Mouse (Mus musculus) lung, postnatal 0 days (tissue): ENCODE data around the gene Six3. TPM values are rescaled to one million over a fixed set of nuclear protein-coding genes. Genes with fewer than 3 reads are reported as not detected.
A peak's percentile ranks its signal among the peaks of the same experiment; 100 is the strongest.

Experiments
- ATAC-seq: fragments of 200-750 bp; cut with Nextera tagmentation; 2 replicates; pipeline ENCODE4 v1.8.0; 2017; ENCODE audit warnings: moderate library complexity
- DNase-seq: peaks from one replicate; pipeline ENCODE4 v3.0.0-alpha.2; 2016; ENCODE audit warnings: low spot score
- H3K27ac ChIP-seq: fragments of 300-500 bp; sonication (generic); 2 replicates; pipeline ENCODE4 v1.5.1; 2014; ENCODE audit warnings: antibody characterized with exemption, mild to moderate bottlenecking, low read length, mixed read lengths
- H3K27me3 ChIP-seq: fragments of 300-500 bp; sonication (generic); replicated peaks from 2 replicates; pipeline ENCODE4 v1.6.1; 2014; ENCODE audit warnings: low read length, mixed read lengths; ENCODE audit not compliant: insufficient read depth
- H3K36me3 ChIP-seq: fragments of 300-500 bp; sonication (generic); 2 replicates; pipeline ENCODE4 v1.6.1; 2014; ENCODE audit warnings: low read length, mixed read lengths; ENCODE audit not compliant: insufficient read depth
- H3K4me1 ChIP-seq: fragments of 300-500 bp; sonication (generic); 2 replicates; pipeline ENCODE4 v1.6.1; 2014; ENCODE audit warnings: antibody characterized with exemption, low read depth, low read length, mixed read lengths; ENCODE audit not compliant: insufficient read depth
- H3K4me2 ChIP-seq: fragments of 300-500 bp; sonication (generic); replicated peaks from 2 replicates; pipeline ENCODE4 v1.6.1; 2014; ENCODE audit warnings: low read depth, mild to moderate bottlenecking, low read length, moderate library complexity, mixed read lengths
- H3K4me3 ChIP-seq: fragments of 300-500 bp; sonication (generic); 2 replicates; pipeline ENCODE4 v1.5.1; 2014; ENCODE audit warnings: low read depth, low read length
- H3K9ac ChIP-seq: fragments of 300-500 bp; sonication (generic); replicated peaks from 2 replicates; pipeline ENCODE4 v1.6.1; 2014; ENCODE audit warnings: low read depth, mild to moderate bottlenecking
- H3K9me3 ChIP-seq: fragments of 300-500 bp; sonication (generic); 2 replicates; pipeline ENCODE4 v1.6.1; 2016; ENCODE audit warnings: low read length, mixed read lengths
- CTCF ChIP-seq: IDR thresholded peaks from 2 replicates; pipeline ENCODE4 v1.5.1; 2016; ENCODE audit warnings: antibody characterized with exemption, mild to moderate bottlenecking
- EP300 ChIP-seq: IDR thresholded peaks from 2 replicates; pipeline ENCODE4 v1.6.1; 2016; ENCODE audit warnings: antibody characterized with exemption, mild to moderate bottlenecking, control low read depth
- WGBS: fragments of 180-500 bp; shearing (Covaris S2); extraction: QIAGEN DNeasy Blood & Tissue Kit; methylation state at CpG from one replicate; pipeline ENCODE4 v1.1.7; 2014; 5-methylcytosine and 5-hydroxymethylcytosine counted together
- polyA plus RNA-seq: library from polyadenylated mRNA; unstranded; fragments of >200 nt; fragmentation: Nextera tagmentation; extraction: Ambion mirVana; gene quantifications from 2 replicates; pipeline ENCODE4 v1.2.1, GENCODE M21; 2015

Six3 gene
- polyA plus RNA-seq, 1 experiment from 2014 or later, result not detected

DNA sequence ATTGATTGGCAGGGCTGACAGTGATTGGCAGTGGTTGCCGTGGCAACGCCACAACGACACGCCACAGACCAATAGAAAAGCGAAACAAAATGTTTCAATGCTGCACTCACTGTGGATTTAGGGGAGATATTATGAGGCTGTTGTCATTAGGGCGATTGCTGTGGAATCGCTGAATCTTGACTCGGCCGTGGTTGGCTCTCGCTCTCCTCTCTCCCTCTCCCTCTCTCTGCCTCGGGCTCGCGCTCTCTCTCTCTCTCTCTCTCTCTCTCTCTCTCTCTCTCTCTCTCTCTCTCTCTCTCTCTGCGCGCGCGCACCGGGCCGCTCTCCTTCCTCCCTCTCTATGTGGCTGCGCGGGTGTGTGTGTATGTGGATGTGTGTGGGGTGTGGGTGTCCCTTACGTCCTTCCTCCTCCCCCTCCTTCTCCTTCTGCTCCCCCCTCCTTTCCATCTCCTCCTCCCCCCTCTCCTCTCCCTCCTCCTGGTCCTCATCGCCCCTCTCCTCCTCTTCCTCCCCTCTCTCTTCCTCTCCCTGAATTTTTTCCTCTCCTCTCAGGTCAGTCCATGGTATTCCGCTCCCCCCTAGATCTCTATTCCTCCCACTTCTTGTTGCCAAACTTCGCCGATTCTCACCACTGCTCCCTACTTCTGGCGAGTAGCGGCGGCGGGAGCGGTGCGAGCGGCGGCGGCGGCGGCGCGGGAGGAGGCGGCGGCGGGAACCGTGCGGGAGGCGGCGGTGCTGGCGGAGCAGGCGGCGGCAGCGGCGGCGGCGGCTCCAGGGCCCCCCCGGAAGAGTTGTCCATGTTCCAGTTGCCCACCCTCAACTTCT is 7.5 kb downstream of the Six3 start:
- no peak overlapping the region for H3K27ac ChIP-seq
- ATAC-seq, result no peak

DNA sequence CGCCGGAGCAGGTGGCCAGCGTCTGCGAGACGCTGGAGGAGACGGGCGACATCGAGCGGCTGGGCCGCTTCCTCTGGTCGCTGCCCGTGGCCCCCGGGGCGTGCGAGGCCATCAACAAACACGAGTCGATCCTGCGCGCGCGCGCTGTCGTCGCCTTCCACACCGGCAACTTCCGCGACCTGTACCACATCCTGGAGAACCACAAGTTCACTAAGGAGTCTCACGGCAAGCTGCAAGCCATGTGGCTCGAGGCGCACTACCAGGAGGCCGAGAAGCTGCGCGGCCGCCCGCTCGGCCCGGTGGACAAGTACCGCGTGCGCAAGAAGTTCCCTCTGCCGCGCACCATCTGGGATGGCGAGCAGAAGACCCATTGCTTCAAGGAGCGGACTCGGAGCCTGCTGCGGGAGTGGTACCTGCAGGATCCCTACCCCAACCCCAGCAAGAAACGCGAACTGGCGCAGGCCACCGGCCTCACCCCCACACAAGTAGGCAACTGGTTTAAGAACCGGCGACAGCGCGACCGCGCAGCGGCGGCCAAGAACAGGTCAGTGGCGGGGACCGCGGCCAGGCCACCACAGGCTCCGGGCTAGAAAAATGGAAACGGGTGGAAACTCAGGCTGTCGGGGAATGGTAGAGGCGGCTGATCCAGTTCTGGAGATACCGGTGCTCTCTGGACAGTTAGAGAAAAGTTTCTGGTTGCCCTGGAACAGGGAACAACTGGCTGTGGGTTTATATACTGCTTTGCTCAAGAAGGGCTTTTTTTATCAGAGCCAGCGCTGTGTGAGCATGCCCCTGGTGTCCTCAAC is 8.3 kb downstream of the Six3 start:
- H3K36me3 ChIP-seq, result no peaks in the 10 kb centered on the region
- H3K9me3 ChIP-seq, result no peaks in the 10 kb centered on the region
- peak overlapping the region; percentile 12; the same call in 1 of the 2 replicates for H3K4me3 ChIP-seq
- no peak overlapping the region for H3K27ac ChIP-seq
- under 1% methylated on average over 50 of the region's 67 CpGs for WGBS
- no peak for ATAC-seq
- no peak overlapping the region for H3K9ac ChIP-seq
- H3K4me2 ChIP-seq, result peak overlapping the region; percentile 41
- TF ChIP-seq EP300 (no peak), CTCF (no peak)
- peaks cover 93% of the 10 kb centered on the region for H3K27me3 ChIP-seq
- H3K4me1 ChIP-seq, result no peaks in the 10 kb centered on the region
- no peak for DNase-seq

More for the DNA sequence above, 7.5 kb downstream of the Six3 start:
- H3K9me3 ChIP-seq, result no peaks in the 10 kb centered on the region
- 1% methylated on average over 52 of the region's 54 CpGs for WGBS
- peak overlapping the region; percentile 41 for H3K4me2 ChIP-seq
- H3K27me3 ChIP-seq, result peaks cover 93% of the 10 kb centered on the region
- no peak for DNase-seq
- H3K9ac ChIP-seq, result no peak overlapping the region
- peak overlapping the region; percentile 12; the same call in 1 of the 2 replicates for H3K4me3 ChIP-seq
- H3K36me3 ChIP-seq, result no peaks in the 10 kb centered on the region
- TF ChIP-seq CTCF (no peak), EP300 (no peak)
- H3K4me1 ChIP-seq, result no peaks in the 10 kb centered on the region

DNA sequence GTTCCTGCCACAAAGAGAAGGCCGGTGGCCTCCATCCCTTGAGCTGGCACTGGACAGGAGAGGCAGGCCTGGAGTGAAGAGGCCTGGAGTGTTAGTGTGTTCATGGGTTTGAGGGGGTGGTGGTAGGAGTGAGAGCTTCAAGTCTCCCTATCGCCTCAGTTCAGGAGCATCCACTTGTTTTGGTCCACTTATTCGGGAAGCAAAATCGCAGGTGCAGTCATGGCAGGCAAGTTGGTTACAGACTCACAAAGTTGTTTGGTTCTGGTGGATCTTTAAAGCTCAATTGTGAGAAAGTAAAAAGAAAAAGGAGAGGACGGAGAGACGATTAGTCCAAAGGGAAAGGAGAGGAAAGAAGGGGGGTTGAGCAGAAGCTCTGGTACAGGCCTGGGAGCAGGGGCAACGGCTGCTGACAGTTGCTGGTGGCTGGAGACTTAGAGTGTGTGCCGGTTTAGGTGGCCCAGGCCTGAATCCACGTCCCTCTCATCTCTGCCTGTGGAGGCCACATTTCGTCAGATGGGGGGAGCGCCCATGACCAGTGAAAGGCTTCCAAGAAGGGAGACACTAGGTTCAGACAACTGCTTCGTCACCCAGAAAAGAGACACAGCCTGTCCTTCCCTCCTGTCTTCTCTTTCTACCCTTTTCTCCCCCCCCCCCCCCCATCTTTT is 9.2 kb downstream of the Six3 start:
- H3K27me3 ChIP-seq, result peaks cover 92% of the 10 kb centered on the region
- WGBS, result 9% methylated on average over 11 of the region's 12 CpGs
- H3K9me3 ChIP-seq, result no peaks in the 10 kb centered on the region
- TF ChIP-seq EP300 (no peak), CTCF (no peak)
- ATAC-seq (no peak), DNase-seq (no peak)
- no peak overlapping the region for H3K9ac ChIP-seq
- H3K4me1 ChIP-seq, result no peaks in the 10 kb centered on the region
- H3K36me3 ChIP-seq, result no peaks in the 10 kb centered on the region
- H3K4me2 ChIP-seq, result no peak overlapping the region
- H3K27ac ChIP-seq, result no peak overlapping the region
- H3K4me3 ChIP-seq, result no peak overlapping the region

DNA sequence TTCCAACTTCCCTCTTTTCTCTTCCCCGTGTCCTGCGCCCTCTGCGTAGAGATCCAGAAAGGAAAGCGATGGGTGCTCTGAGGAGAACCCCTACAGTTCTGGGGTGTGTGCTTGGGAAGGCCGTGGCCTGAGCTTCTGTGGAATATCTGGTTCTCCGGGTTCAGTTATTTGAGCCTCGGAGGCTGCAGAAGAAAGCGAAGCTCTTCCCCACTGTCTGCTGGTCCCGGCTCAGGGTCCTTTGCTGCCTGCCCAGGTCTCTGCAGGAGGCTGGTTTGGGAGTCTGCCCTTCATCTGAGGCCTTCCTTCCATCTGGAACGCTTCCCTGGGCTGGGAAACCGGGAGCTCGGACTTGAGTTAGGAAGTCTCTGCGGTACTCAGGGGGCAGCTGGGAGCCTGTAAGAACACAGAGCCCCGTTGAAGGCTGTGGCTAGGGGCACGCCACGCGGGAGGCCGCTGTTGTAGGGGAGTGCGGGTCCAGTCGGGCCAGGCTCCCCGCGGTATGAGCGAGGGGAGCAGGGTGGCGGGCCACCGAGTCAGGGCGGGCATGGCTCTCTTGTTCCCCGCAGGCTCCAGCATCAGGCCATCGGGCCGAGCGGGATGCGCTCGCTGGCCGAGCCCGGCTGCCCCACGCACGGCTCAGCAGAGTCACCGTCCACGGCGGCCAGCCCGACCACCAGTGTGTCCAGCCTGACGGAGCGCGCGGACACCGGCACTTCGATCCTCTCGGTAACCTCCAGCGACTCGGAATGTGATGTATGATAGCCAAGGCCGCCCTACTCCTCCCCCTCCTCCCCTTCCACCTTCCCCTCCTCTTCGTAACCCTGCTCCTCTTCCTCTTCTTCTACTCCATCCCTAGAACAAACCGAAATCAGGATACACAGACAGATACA is 10.0 kb downstream of the Six3 start:
- WGBS, result 2% methylated on average over 50 of the region's 52 CpGs
- Histone ChIP-seq H3K27ac (no peak overlapping the region), H3K27me3 (peaks cover 92% of the 10 kb centered on the region), H3K9me3 (no peaks in the 10 kb centered on the region), H3K4me2 (no peak overlapping the region), H3K4me1 (no peaks in the 10 kb centered on the region), H3K4me3 (no peak overlapping the region), H3K36me3 (no peaks in the 10 kb centered on the region), H3K9ac (no peak overlapping the region)
- no peak for ATAC-seq
- no peak for DNase-seq
- TF ChIP-seq EP300, result no peak
- no peak for TF ChIP-seq CTCF

DNA sequence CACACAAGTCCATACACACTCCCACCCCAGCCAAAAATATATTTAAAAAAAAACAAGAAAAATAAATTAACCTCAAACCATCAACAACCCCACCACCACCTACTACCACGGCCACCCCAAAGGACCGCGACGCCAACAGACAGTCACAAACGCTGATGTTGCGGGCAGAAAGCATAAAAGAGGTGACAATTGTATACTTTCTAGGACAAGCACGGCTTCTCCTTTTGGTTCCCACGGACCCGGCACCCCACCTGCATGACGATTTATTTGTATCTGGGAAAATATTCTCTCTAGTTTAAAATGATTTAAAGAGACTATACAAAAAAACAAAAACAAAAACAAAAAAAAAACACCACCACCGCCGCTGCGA is 10.6 kb downstream of the Six3 start:
- Histone ChIP-seq H3K9ac (no peak overlapping the region), H3K4me3 (no peak overlapping the region), H3K36me3 (no peaks in the 10 kb centered on the region), H3K27ac (no peak overlapping the region), H3K4me1 (no peaks in the 10 kb centered on the region), H3K27me3 (peaks cover 85% of the 10 kb centered on the region), H3K9me3 (no peaks in the 10 kb centered on the region), H3K4me2 (no peak overlapping the region)
- ATAC-seq (no peak), DNase-seq (no peak)
- TF ChIP-seq EP300 (no peak), CTCF (no peak)
- 5% methylated on average over 13 of the region's 13 CpGs for WGBS
